Mouse (Mus musculus): ENCODE measurements around the gene Kidins220.

- TF ChIP-seq CTCF (IDR thresholded peaks at IDR 0.05; ENCODE audit: borderline replicate concordance, control insufficient read depth, extremely low read depth, insufficient read depth, low read length, poor library complexity) (no peak), POLR2A (IDR thresholded peaks at IDR 0.05; ENCODE audit: control insufficient read depth, extremely low read depth, insufficient read depth, low read length, poor library complexity) (no peak)
These were observed 52.7 kb downstream of the Kidins220 start for GRCm38 (mm10) chr12:25027416-25027815.

Measured in thymus, adult 2 months (tissue).